Mouse (Mus musculus): Measurements from ENCODE around the gene Vmn1r45. TPM values are rescaled to one million over a fixed set of nuclear protein-coding genes. Genes with fewer than 3 reads are reported as not detected.

Gene Vmn1r45
- polyA plus RNA-seq (2017; shearing (Covaris generic)) = not detected

DNA sequence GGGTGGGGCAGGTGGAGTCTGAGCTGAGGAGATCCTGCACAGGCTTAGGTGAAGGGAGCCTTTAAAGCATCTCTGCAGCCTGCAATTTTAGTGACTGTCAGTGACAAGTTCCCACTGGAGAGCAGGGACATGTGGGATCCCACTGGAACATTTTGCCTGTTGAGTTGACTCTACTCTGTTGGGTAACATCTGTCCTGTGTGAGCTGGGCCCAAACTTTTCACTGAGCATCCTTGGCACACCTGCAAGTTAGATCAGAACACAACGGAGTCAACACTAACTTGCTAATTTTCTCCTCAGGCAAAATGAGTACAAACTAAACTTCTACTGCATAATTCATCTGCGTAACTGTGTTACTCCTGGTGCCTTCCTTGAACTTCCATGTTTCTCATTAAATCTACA lies at the start of gene Vmn1r45:
Vmn1r45 (minus strand) TSS at position 101 of the 400 bp plus-strand sequence.

DNA sequence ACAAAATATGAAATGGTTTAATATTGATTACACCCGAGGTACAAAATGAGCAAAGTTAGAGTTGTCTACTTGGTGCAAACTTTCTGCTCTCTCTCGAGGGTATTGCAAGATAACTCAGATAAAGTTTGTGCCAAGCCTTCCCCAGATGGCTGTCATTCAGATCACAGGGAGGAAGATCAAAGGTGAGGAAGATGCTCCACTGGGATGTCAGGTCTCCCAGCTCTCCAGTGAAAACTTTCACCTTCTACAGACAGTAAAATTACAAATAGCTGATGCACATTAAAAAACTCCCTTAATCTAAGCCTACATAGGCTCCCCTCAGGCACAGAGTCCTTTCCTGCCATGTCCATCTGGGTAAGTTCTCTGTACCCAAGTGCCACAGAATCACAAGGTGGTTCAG lies 28.6 kb upstream of the Vmn1r45 start, which contains the start of gene Vmn1r46:
Vmn1r46 (plus strand) TSS at position 301 of the 400 bp plus-strand sequence.

DNA sequence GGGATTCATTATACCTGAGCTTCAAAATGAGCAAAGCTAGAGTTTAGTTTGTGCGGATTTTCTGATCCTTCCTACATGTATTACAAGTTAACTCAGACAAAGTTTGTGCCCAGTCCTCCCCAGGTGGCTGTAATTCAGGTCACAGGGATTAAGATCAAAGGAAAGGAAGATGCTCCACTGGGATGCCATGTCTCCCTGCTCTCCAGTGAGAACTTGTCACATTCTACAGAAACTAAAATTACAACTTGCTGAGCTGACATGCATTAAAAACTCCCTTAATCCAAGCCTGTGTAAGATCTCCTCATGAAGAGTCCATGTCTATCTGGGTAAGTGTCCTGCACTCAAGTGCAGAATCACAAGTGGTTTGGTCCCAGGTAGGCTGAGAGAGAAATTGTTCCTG lies 57.0 kb downstream of the Vmn1r45 start, which contains the start of gene Vmn1r44:
Vmn1r44 (plus strand) TSS at position 301 of the 400 bp plus-strand sequence.

Other genes with a start within 250 kb of the Vmn1r45 start
- gene Vmn1r40, start 233.1 kb downstream of the Vmn1r45 start, polyA plus RNA-seq (2017; shearing (Covaris generic)) = not detected
- not detected for gene Vmn1r41, start 199.8 kb downstream of the Vmn1r45 start, polyA plus RNA-seq (2017; shearing (Covaris generic))
- not detected for gene Vmn1r42, start 64.2 kb downstream of the Vmn1r45 start, polyA plus RNA-seq (2017; shearing (Covaris generic))
- gene Vmn1r43, start 64.2 kb downstream of the Vmn1r45 start, polyA plus RNA-seq (2017; shearing (Covaris generic)) = 0.17 TPM
- not detected for gene Vmn1r44, start 56.9 kb downstream of the Vmn1r45 start, polyA plus RNA-seq (2017; shearing (Covaris generic))
- gene Vmn1r46, start 28.7 kb upstream of the Vmn1r45 start, polyA plus RNA-seq (2017; shearing (Covaris generic)) = 0.02 TPM
- not detected for gene Vmn1r47, start 75.5 kb upstream of the Vmn1r45 start, polyA plus RNA-seq (2017; shearing (Covaris generic))
- not detected for gene Vmn1r48, start 96.2 kb upstream of the Vmn1r45 start, polyA plus RNA-seq (2017; shearing (Covaris generic))
- gene Vmn1r49, start 137.9 kb upstream of the Vmn1r45 start, polyA plus RNA-seq (2017; shearing (Covaris generic)) = 0.04 TPM
- not detected for gene Vmn1r50, start 160.8 kb upstream of the Vmn1r45 start, polyA plus RNA-seq (2017; shearing (Covaris generic))
- gene Vmn1r51, start 182.0 kb upstream of the Vmn1r45 start, polyA plus RNA-seq (2017; shearing (Covaris generic)) = not detected
- gene Vmn1r52, start 234.2 kb upstream of the Vmn1r45 start, polyA plus RNA-seq (2017; shearing (Covaris generic)) = not detected

Data from CD4-positive, CD25-positive, alpha-beta regulatory T cell, adult 9 weeks (primary cell).